Mouse (Mus musculus): ENCODE results near the gene Gm17949. TPM values are rescaled to one million over a fixed set of nuclear protein-coding genes. Genes with fewer than 3 reads are reported as not detected.

The Gm17949 gene
- polyA plus RNA-seq, 1 experiment, result not detected

DNA sequence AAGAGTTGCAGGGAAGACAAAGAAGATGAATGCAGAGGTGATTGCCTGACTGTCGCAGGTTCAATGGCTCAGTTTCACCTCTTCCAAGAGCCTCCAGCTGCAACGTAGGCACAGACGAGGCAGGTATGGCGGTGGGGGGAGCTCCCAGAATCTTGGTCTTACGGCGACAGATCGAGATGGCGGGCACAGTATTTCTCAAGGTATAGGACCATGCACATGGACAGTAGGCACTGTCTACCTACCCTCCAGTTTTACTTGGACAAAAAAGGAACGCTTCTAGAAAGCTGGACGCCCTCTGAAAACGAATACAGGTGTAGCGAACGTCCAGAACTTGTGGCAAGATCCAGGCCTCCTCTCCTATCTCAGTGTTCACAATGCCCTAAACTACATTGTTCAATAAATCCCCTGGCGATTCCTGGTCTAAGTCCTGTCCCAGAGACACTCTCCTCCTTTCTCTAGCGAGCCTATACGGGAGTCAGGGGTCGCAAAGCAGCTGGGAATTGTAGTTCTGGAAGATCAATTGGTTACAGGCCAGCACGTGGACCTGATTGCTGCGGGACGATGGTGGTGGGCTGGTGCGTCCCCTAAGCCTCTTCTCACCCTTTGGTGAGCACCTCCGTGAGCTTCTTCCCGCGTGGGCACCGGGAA, 21.7 kb upstream of the Gm17949 start:
- peak overlapping the region; percentile 66 for H3K4me3 ChIP-seq (ENCODE audit: insufficient read depth, low read length)
- no peak for TF ChIP-seq CTCF (IDR thresholded peaks at IDR 0.05; ENCODE audit: borderline replicate concordance, insufficient read depth, low read length)
- peak; percentile 76; the same call in 1 of the 2 replicates for TF ChIP-seq POLR2A (IDR thresholded peaks at IDR 0.05; ENCODE audit: low read depth, low read length)
- H3K4me1 ChIP-seq (ENCODE audit: control insufficient read depth, insufficient read depth, low read length), result no peaks in the 10 kb centered on the region
- peak overlapping the region; percentile 34; the same call in 1 of the 2 replicates for H3K27ac ChIP-seq (ENCODE audit: insufficient read depth, low read length)

DNA sequence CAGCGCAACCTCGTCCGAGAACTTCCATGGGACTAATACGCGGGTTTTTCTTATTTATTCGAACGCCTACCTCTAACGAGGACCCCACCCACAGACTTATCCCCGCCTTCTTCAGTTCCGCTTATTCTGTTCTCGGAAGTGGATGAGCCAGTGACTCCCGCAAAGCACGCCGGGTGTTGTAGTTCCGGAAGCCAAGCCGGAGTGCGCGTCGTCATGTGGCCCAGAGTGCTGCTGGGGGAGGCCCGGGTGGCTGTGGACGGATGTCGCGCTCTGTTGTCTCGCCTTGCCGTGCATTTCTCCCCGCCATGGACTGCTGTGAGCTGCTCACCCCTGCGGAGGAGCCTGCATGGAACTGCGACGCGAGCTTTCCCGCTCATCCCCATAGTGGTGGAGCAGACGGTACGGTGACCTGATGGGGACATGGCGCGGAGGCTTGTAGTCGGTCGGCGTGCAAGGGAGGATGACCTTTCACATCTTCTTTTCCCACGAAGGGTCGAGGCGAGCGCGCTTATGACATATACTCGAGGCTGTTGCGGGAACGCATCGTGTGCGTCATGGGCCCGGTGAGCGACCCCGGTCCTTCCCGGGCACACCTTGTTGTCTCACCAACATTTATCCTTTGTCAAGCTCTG, 21.0 kb upstream of the Gm17949 start, which contains the start of gene Clpp:
Clpp (plus strand) TSS at position 191 of the 632 bp plus-strand sequence.
- Histone ChIP-seq H3K27ac (ENCODE audit: insufficient read depth, low read length) (peak within 1 kb of the TSS; percentile 34; the same call in 1 of the 2 replicates), H3K4me3 (ENCODE audit: insufficient read depth, low read length) (peak within 1 kb of the TSS; percentile 66), H3K4me1 (ENCODE audit: control insufficient read depth, insufficient read depth, low read length) (no peaks in the 10 kb centered on the region)
- TF ChIP-seq POLR2A (IDR thresholded peaks at IDR 0.05; ENCODE audit: low read depth, low read length) (peak; percentile 96), CTCF (IDR thresholded peaks at IDR 0.05; ENCODE audit: borderline replicate concordance, insufficient read depth, low read length) (no peak)

- H3K4me3 ChIP-seq (ENCODE audit: insufficient read depth, low read length), result peak overlapping the region; percentile 66
- TF ChIP-seq POLR2A (IDR thresholded peaks at IDR 0.05; ENCODE audit: low read depth, low read length), result no peak
- TF ChIP-seq CTCF (IDR thresholded peaks at IDR 0.05; ENCODE audit: borderline replicate concordance, insufficient read depth, low read length), result no peak
- H3K27ac ChIP-seq (ENCODE audit: insufficient read depth, low read length), result no peak overlapping the region
- no peaks in the 10 kb centered on the region for H3K4me1 ChIP-seq (ENCODE audit: control insufficient read depth, insufficient read depth, low read length)
Measured at GRCm38 (mm10) chr17:56990966-56991365, 20.3 kb upstream of the Gm17949 start.

DNA sequence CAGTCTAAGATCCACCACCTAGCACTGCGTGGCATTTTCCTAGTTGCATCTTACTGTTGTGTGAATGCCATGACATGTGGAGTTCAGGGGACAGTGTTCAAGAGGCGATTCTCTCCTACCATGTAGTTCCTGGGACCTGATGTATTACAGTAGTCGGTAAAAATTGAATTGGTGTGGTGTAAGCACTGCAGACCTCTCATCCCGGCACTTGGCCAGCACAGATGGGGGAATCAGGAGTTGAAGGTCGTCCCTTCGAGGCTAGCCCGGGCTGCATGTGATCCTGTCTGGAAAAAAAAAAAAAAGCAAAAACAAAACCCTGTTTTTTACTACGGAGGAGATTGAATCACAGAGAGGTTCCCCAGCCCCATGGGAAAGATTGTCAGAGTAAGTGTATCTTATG, 16.2 kb upstream of the Gm17949 start:
- H3K27ac ChIP-seq (ENCODE audit: insufficient read depth, low read length), result no peak overlapping the region
- no peak overlapping the region for H3K4me3 ChIP-seq (ENCODE audit: insufficient read depth, low read length)
- H3K4me1 ChIP-seq (ENCODE audit: control insufficient read depth, insufficient read depth, low read length), result 0 out of 2 replicates have a peak, but pooled peaks cover 2% of the 10 kb centered on the region
- no peak for TF ChIP-seq CTCF (IDR thresholded peaks at IDR 0.05; ENCODE audit: borderline replicate concordance, insufficient read depth, low read length)
- no peak for TF ChIP-seq POLR2A (IDR thresholded peaks at IDR 0.05; ENCODE audit: low read depth, low read length)

DNA sequence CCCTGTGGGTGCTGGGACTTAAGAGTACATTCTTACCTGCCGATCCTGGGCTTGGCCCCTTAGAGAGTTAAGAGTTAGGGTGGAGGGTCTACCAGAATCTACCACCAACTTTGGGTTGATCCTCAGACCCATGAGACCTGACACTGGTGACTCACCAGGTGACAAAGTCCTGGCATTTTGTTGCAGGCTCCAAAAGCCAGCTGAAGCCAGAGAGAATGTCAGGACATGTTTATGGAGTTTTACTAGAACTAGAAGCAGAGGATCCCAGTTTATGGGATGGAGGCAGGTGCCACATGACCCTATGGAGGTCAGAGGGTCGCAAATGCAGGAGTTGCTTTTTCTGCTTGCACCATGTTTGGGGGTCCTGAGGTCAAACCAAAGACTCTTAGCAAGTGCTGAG, 14.8 kb upstream of the Gm17949 start:
- peaks cover 9% of the 10 kb centered on the region for H3K4me1 ChIP-seq (ENCODE audit: control insufficient read depth, insufficient read depth, low read length)
- no peak for TF ChIP-seq CTCF (IDR thresholded peaks at IDR 0.05; ENCODE audit: borderline replicate concordance, insufficient read depth, low read length)
- no peak for TF ChIP-seq POLR2A (IDR thresholded peaks at IDR 0.05; ENCODE audit: low read depth, low read length)
- H3K27ac ChIP-seq (ENCODE audit: insufficient read depth, low read length), result no peak overlapping the region
- no peak overlapping the region for H3K4me3 ChIP-seq (ENCODE audit: insufficient read depth, low read length)

- Histone ChIP-seq H3K27ac (ENCODE audit: insufficient read depth, low read length) (no peak within 1 kb of the TSS), H3K4me3 (ENCODE audit: insufficient read depth, low read length) (peak within 1 kb of the TSS; percentile 63), H3K4me1 (ENCODE audit: control insufficient read depth, insufficient read depth, low read length) (peaks cover 11% of the 10 kb centered on the region)
- TF ChIP-seq POLR2A (IDR thresholded peaks at IDR 0.05; ENCODE audit: low read depth, low read length) (peak; percentile 82), CTCF (IDR thresholded peaks at IDR 0.05; ENCODE audit: borderline replicate concordance, insufficient read depth, low read length) (no peak)
Measured at GRCm38 (mm10) chr17:56997029-56997667, 14.1 kb upstream of the Gm17949 start, which contains the start of gene Alkbh7. Alkbh7 (plus strand) TSS chr17:56997339.

DNA sequence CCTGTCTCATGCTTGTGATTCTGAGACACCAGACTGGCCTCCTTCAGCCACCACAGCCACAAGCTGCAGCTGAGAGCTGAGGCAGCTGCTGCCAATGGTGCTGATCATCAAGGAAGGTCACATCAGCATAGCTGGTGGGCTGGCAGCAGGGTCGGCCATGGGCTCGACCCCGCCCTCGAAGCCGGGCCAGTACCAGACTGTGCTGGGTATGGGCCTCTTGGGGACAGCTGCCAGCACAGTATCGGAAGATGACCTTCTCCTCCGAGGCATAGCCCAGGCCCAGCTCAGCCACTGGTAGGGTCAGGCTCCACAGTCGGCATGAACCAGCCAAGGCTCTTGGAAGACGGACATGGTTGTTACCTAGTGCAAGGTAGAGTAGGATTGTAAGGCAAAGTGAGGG, 11.9 kb upstream of the Gm17949 start:
- Histone ChIP-seq H3K27ac (ENCODE audit: insufficient read depth, low read length) (no peak overlapping the region), H3K4me3 (ENCODE audit: insufficient read depth, low read length) (no peak overlapping the region), H3K4me1 (ENCODE audit: control insufficient read depth, insufficient read depth, low read length) (peaks cover 11% of the 10 kb centered on the region)
- TF ChIP-seq CTCF (IDR thresholded peaks at IDR 0.05; ENCODE audit: borderline replicate concordance, insufficient read depth, low read length), result no peak
- no peak for TF ChIP-seq POLR2A (IDR thresholded peaks at IDR 0.05; ENCODE audit: low read depth, low read length)

DNA sequence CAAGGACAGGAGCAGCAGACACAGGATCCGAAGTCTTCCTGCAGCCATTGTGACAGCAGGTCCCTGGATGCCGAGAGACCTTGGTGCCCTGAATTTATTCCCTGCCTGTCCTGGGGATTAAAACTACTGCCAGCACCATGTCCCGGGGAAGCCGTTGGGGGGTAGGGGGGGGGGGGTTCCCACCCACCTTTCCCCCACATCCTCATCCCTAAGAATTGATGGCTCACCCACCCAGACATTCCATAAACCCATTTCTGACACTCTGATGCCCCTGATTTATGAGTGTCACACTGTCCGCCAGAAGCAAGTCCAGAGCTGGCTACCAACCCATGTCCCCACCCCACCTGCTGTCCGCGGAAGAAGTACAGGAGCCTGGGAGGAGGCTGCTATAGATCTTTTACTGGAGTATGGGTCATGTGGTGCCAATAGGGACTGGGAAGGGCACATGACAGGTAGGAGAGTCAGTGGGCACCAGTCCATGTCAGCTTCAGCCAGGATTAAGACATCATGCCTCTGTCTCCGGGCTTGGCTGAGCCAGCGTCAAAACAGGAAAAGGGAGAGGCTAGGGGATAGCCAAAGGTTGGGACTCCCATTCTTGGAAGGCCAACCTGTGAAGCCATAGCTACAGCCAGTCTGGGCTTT, 11.2 kb upstream of the Gm17949 start, which contains the start of gene Pspn:
Pspn (minus strand) TSS at position 51 of the 642 bp plus-strand sequence.
- Histone ChIP-seq H3K4me1 (ENCODE audit: control insufficient read depth, insufficient read depth, low read length) (peaks cover 11% of the 10 kb centered on the region), H3K4me3 (ENCODE audit: insufficient read depth, low read length) (no peak within 1 kb of the TSS), H3K27ac (ENCODE audit: insufficient read depth, low read length) (no peak within 1 kb of the TSS)
- TF ChIP-seq CTCF (IDR thresholded peaks at IDR 0.05; ENCODE audit: borderline replicate concordance, insufficient read depth, low read length) (no peak), POLR2A (IDR thresholded peaks at IDR 0.05; ENCODE audit: low read depth, low read length) (no peak)

- no peak for TF ChIP-seq POLR2A (IDR thresholded peaks at IDR 0.05; ENCODE audit: low read depth, low read length)
- no peak for TF ChIP-seq CTCF (IDR thresholded peaks at IDR 0.05; ENCODE audit: borderline replicate concordance, insufficient read depth, low read length)
- Histone ChIP-seq H3K27ac (ENCODE audit: insufficient read depth, low read length) (peak overlapping the region; percentile 7), H3K4me1 (ENCODE audit: control insufficient read depth, insufficient read depth, low read length) (peaks cover 11% of the 10 kb centered on the region), H3K4me3 (ENCODE audit: insufficient read depth, low read length) (no peak overlapping the region)
Measured at GRCm38 (mm10) chr17:57001228-57001627, 10.0 kb upstream of the Gm17949 start.

All from embryonic fibroblast, embryonic 13.5 days (primary cell).